Mouse (Mus musculus) heart, adult 9 months (tissue): ENCODE results near the gene Prpf18.

Experiments
- DNase-seq, 2 experiments: peaks; one replicate each; pipeline ENCODE4 v3.0.0; 2022; ENCODE audit warnings: low spot score in 2 of 2

Prpf18 gene

GRCm38 (mm10) chr2:4575163-4575562, 76.8 kb downstream of the Prpf18 start:
- no peak for DNase-seq

- DNase-seq = no peak
Measured at GRCm38 (mm10) chr2:4574251-4574650, 77.7 kb downstream of the Prpf18 start.

- DNase-seq = no peak
Measured at GRCm38 (mm10) chr2:4573386-4573785, 78.5 kb downstream of the Prpf18 start.

- DNase-seq = no peak
Measured at GRCm38 (mm10) chr2:4572498-4573263, 79.2 kb downstream of the Prpf18 start.
